Mouse (Mus musculus): ENCODE results near the gene Cnpy3.

The Cnpy3 gene

DNA sequence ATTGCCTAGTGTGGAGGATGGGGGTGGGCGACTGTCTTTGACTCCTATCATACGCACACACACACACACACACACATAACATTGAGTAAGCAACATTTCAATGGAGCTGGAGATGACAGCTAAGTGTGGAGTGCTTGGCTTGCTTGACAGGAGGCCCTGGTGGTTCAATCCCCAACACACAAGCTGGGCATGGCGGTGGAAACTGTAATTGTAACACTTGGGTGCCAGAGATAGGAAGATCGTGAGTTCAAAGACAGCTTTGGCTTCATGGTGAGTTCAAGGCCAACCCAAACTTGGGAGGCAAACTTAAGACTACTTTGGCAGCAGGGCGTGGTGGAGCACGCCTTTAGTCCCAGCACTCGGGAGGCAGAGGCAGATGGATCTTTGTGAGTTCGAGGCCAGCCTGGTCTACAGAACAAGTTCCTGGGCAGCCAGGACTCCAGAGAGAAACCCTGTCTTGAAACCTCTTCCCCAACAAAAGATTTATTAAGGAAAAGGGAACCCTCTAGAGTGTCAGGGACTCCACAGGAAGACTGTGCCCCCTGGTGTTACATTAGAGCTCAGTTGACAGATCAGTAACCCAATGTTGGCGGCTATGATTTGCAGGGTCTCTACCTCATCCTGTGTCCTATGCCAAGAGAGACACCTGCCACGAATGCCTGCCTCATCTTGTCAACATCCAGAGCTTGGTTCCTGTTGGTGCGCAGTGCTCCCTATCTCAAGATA, 37.1 kb downstream of the Cnpy3 start:
- DNase-seq (ENCODE audit: low read depth), result no peak

DNA sequence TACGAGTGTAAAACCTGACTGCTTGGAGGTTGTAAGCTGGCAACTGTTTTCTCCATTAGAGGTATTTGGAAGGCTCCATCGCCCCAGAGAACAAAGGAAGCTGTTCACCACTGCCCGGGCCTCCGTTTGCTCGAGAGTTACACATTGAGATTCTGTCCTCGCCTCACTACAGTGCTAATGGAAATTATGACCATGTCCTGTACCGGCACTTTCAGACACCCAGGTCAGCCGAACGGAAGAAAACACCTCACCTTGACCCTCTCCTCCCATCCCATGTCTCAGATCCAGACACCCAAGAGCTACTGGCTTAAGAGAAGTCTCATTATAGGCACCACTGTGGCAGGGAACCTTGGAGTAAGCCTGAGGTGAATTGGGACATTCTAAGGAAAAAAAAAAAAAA, 38.2 kb downstream of the Cnpy3 start:
- DNase-seq (ENCODE audit: low read depth), result no peak

DNA sequence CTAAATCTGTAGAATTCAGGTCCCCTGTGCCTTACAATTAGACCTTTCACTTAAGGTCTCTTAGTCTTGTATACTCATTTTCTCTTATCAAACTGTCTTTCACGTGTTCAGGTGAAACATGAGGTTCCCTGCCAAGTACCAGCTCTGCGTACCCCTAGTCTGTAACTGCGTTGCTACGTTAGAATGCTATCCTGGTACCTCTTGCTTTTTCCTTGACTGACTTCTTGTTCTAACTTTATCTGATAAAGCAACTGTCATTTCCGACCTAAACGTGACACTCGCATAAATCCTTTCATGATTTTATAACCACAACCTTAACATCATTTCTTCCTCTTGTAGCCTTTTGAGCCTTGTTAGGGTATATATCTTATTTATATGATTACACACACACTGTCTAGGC, 39.6 kb downstream of the Cnpy3 start:
- DNase-seq (ENCODE audit: low read depth), result no peak

GRCm38 (mm10) chr17:46711612-46712271, 40.3 kb downstream of the Cnpy3 start:
- no peak for DNase-seq (ENCODE audit: low read depth)

GRCm38 (mm10) chr17:46710959-46711597, 40.9 kb downstream of the Cnpy3 start, which contains the start of gene Pex6:
TSS of gene Pex6 (plus strand) at chr17:46711463.
- peak; percentile 93 for DNase-seq (ENCODE audit: low read depth)

DNA sequence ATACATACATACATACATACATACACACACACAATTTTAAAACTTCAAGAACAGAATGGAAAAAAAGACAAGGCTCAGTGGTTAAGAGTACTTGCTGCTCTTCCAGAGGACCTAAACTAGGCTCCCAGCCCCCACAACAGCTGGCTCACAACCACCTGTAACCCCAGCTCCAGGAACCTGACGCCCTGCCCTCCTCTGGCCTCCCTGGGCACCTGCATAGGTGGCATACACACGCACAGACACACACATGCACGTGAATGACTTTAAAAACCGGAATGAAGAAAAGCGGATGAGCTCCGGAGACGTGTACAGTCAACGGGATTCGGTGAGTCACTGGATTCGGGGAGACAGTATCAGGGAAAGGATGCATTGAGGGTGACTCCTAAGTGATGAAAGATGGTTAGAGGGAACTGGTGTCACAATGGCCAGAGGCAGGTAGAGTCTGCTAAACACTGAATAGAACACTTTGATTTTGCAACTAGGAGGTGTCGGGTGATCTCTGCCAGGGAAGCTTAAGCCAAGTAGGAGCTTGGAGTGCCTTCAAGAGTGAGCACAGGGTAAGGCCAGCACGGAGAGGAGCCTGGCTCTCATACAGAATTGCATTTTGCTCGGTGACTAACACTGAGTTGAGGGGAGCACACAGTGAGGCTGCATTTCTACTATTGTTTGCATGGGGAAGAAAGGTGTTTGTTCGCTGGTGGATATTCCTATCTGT, 45.5 kb downstream of the Cnpy3 start:
- DNase-seq (ENCODE audit: low read depth), result no peak

DNA sequence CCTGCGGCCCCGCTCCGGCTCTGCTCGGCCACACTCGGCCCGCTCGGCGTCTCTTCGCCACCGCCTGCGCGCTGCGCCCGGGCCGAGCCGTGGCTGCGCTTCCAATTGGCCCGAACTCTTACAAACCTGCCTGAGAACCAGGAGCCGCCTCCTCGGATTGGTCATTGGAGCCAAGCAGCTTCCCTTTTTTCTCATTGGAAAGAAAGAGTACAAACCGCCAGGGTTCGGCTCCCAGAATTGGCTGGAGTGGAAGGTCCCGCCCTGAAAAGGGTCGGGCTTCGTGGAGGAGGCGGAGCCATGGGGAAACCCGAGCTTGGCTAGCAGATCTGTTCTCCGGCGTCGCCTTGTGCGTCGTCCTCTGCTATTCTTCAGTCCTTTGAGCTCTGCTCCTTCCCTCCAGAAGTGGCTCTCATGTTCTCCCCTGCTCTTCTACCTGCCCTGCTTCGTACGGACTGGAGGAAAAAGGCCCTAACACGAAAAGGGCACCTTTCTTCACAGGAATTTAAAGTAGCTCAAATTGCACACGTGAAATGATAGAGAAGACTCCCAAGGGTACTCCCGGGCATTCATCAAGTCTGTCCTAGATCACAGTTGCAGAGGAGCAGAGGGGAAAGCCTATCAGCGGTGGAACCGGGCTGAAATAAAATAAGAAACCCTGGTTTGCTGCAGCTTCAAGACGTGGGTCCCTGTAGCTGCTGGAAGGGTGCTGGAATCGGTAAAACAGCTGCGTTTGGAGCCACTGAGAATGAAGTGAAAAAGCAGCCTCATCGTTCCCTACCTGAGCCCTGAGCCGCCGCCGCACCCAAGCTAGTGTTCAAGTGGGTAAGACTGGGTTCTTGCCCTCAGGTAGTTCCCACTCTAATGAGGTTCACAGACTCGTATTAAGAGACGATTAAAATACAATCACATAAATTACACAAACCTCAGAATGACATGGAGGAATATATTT, 46.9 kb downstream of the Cnpy3 start, which contains the start of gene Ppp2r5d:
Gene Ppp2r5d, minus strand, starts transcription at position 225 of the 949 bp plus-strand sequence.
- peak; percentile 98 for DNase-seq (ENCODE audit: low read depth)

GRCm38 (mm10) chr17:46703971-46704886, 47.8 kb downstream of the Cnpy3 start:
- no peak for DNase-seq (ENCODE audit: low read depth)

DNA sequence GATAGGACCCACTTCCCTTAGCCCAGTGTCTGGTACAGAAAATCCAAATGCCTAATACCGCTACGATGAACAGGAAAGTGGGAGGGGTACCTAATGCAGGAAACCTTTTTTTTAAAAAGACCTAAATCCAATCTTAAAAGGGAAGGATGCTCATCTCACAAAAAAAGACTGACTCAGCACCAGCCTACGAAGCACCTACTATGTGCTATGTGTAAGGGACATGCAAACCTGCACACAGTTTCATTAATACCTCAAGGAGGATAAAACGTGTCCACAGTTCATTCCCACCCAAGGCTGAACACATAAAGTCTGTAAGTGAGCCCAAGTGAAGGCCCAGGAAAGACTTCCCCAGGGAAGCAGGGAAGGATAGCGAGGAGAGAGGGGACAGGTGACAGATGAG, 49.5 kb downstream of the Cnpy3 start:
- DNase-seq (ENCODE audit: low read depth), result no peak

DNA sequence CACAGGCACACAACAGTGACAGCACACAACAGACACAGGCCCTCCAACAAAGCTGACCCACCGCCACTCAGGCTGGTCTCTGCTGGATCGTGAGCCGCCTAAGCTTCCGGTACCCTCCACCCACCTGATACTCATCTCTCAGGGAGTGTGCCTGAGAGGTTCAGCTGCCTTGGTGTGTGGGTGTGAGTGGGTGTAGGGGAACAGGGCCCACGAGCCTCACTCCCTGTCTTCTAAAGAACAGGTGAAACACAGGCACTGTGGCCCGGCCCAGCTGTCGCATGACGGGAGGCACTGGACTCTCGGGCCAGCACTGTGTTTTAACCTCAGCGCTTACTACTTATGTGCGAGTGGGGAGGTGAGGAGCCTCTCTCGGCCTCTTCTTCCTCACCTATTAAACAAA, 49.9 kb downstream of the Cnpy3 start:
- no peak for DNase-seq (ENCODE audit: low read depth)

DNA sequence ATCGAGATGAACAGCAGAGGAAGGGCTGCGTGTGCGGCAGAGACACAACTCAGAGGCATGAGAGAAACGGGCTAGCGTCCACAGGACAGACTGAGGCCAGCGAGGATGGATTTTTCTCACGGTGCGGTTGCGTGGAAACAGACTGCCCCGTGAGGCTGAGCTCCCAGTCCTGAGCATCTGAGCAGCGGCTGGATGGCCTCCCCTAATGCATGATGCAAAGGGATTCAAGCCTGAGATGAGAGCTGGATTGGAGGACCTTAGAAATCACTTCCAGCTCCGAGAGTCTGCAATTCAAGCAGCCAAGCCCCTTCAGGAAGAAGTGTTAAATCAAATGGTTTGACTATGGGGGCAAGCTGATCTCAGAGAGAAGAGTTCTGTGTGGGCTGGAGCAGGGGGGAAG, 50.5 kb downstream of the Cnpy3 start:
- DNase-seq (ENCODE audit: low read depth), result no peak

DNA sequence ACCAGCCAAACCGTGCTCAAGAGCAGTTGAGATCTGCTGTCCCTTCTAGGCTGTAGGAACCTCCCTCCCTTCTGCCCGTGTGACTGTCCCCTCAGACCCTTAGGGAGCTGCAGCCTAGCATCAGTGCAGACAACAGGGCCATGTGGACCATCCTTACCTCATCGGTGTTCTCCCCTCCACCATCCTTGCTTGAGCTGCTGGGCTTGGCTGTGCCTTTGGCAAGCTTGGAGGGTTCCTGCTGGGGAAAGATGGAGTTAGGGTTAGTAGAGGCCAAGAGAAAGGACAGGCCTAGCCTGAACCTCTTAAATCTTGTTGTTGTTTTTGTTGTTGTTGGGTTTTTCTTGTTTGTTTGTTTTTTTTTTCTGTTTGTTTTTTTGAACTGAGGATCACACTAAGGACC, 52.1 kb downstream of the Cnpy3 start:
- no peak for DNase-seq (ENCODE audit: low read depth)

GRCm38 (mm10) chr17:46699245-46699644, 52.8 kb downstream of the Cnpy3 start:
- DNase-seq (ENCODE audit: low read depth), result no peak

DNA sequence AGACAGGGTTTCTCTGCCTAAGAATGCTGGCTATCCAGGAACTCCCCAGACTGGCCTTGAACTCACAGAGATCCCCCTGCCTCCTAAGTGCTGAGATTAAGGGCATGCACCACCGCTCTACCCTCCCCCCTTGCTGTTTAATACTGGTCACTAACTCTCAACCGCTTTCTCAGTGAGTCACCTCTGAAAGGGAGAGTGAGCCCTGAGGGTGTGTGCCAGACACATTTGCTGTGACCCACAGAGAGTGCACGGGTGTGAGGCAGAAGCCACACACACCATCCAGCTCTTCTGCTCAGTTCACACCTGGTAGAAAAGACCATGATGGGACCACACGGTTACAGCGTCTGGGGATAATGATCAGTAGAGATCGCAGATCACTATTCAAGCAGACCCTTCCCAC, 53.5 kb downstream of the Cnpy3 start:
- DNase-seq (ENCODE audit: low read depth), result no peak

DNA sequence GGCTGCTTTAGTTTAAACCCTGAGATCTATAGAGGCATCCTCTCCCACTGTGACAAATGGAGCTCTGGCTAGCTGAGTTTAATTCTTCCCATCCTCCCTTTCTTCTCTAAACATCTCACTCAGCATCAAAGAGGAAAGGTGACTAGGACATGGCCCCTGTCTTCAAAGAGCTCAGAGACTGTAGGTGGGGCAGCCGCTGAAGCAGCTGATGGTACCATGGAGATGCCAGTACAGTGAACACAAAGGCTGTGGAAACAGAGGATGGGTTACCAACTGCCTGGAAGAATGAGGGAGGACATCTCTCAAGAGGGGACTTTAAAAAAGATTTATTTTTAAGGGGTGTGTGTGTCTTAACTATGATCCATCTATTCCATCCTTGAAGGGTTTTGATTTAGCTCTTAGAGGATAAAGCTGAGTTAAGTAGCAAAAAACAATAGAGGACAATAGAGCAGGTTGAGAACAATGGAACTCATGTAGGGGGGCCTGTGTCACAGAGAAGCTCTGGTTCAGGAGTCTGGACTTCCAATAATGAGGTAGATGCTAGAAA, 57.4 kb downstream of the Cnpy3 start:
- DNase-seq (ENCODE audit: low read depth), result no peak

- no peak for DNase-seq (ENCODE audit: low read depth)
Observed at GRCm38 (mm10) chr17:46691390-46691789, 60.6 kb downstream of the Cnpy3 start.

- DNase-seq (ENCODE audit: low read depth), result no peak
Observed at GRCm38 (mm10) chr17:46690665-46691064, 61.3 kb downstream of the Cnpy3 start.

GRCm38 (mm10) chr17:46685913-46686312, 66.1 kb downstream of the Cnpy3 start:
- DNase-seq (ENCODE audit: low read depth), result no peak

All from c-Kit-positive CD71-negative TER-119-negative erythroid progenitor cells, embryonic 14.5 days (primary cell).